Mouse (Mus musculus): ENCODE results near the gene Rprd2. TPM values are rescaled to one million over a fixed set of nuclear protein-coding genes. Genes with fewer than 3 reads are reported as not detected.
A peak's percentile ranks its signal among the peaks of the same experiment; 100 is the strongest.

The Rprd2 gene
- polyA plus RNA-seq, 1 experiment from 2014 or later = 21.0 TPM

DNA sequence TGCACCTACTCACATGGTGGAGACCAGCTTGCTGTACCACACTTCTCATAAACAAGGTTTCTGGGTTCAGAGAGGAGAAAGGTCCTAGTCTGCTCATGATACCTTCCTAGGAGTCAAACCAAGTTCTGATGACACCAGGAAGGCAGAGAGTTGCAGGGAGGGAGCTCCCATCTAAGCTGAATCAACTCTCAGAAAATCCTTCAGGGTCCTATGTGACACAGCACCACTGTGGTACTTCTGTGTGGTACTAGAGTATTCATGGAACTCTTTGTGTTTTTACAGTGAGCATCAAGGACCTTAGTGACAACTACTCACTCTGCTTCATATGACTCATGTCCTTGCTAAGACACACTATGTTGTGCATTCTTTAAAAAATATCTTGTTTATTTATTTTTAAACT lies 58.0 kb downstream of the Rprd2 start:
- no peak overlapping the region for H3K27ac ChIP-seq (ENCODE audit: low read length)
- H3K27me3 ChIP-seq (ENCODE audit: control insufficient read depth, insufficient read depth, low read depth, low read length) = no peaks in the 10 kb centered on the region
- ATAC-seq = no peak
- H3K4me3 ChIP-seq (ENCODE audit: low read depth, low read length) = no peak overlapping the region
- H3K9me3 ChIP-seq (replicated peaks; ENCODE audit: control insufficient read depth, low read length, poor library complexity, severe bottlenecking) = no peaks in the 10 kb centered on the region
- no peak overlapping the region for H3K4me2 ChIP-seq (ENCODE audit: low read length)
- H3K9ac ChIP-seq (ENCODE audit: low read depth, low read length) = no peak overlapping the region
- peaks cover 10% of the 10 kb centered on the region for H3K36me3 ChIP-seq (ENCODE audit: control insufficient read depth, insufficient read depth, low read length)
- H3K4me1 ChIP-seq (ENCODE audit: control insufficient read depth, insufficient read depth, low read length) = no peaks in the 10 kb centered on the region

DNA sequence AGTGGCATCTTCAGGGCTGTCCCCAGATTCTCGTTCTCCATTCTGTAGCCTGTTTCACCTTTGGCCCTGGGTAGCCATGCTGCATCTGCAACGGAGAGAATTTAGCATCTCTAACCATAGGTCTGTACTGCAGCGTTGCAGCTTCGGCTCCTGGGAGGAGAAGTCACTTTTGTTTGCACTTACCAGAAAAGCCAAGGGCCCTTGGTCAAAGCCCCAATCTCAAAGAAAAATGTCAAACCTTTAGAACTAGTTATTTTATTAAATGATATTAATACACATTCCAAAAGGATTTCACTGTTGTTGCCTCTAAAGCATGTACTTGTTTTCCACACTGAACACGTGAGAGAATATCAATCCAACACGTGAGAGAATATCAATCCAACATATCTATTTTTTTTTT lies 58.6 kb downstream of the Rprd2 start, which contains the start of gene Tars2:
Gene Tars2 (minus strand): TSS at position 101 of the 400 bp plus-strand sequence.
- Histone ChIP-seq H3K4me1 (ENCODE audit: control insufficient read depth, insufficient read depth, low read length) (no peaks in the 10 kb centered on the region), H3K27me3 (ENCODE audit: control insufficient read depth, insufficient read depth, low read depth, low read length) (no peaks in the 10 kb centered on the region), H3K36me3 (ENCODE audit: control insufficient read depth, insufficient read depth, low read length) (peaks cover 7% of the 10 kb centered on the region), H3K27ac (ENCODE audit: low read length) (no peak within 1 kb of the TSS), H3K9me3 (replicated peaks; ENCODE audit: control insufficient read depth, low read length, poor library complexity, severe bottlenecking) (no peaks in the 10 kb centered on the region), H3K9ac (ENCODE audit: low read depth, low read length) (no peak within 1 kb of the TSS), H3K4me3 (ENCODE audit: low read depth, low read length) (no peak within 1 kb of the TSS), H3K4me2 (ENCODE audit: low read length) (no peak within 1 kb of the TSS)
- WGBS = 83% methylated on average over 6 of the region's 6 CpGs
- no peak for ATAC-seq

GRCm38 (mm10) chr3:95758467-95759218 lies 60.0 kb downstream of the Rprd2 start:
- Histone ChIP-seq H3K4me3 (ENCODE audit: low read depth, low read length) (no peak overlapping the region), H3K27ac (ENCODE audit: low read length) (no peak overlapping the region), H3K9me3 (replicated peaks; ENCODE audit: control insufficient read depth, low read length, poor library complexity, severe bottlenecking) (no peaks in the 10 kb centered on the region), H3K36me3 (ENCODE audit: control insufficient read depth, insufficient read depth, low read length) (0 out of 2 replicates have a peak, but pooled peaks cover 2% of the 10 kb centered on the region), H3K27me3 (ENCODE audit: control insufficient read depth, insufficient read depth, low read depth, low read length) (no peaks in the 10 kb centered on the region), H3K4me2 (ENCODE audit: low read length) (no peak overlapping the region), H3K9ac (ENCODE audit: low read depth, low read length) (no peak overlapping the region), H3K4me1 (ENCODE audit: control insufficient read depth, insufficient read depth, low read length) (peaks cover 4% of the 10 kb centered on the region)
- ATAC-seq = no peak
- WGBS = 56% methylated on average over 9 of the region's 9 CpGs

- no peak for ATAC-seq
- Histone ChIP-seq H3K4me3 (ENCODE audit: low read depth, low read length) (no peak overlapping the region), H3K36me3 (ENCODE audit: control insufficient read depth, insufficient read depth, low read length) (no peaks in the 10 kb centered on the region), H3K27me3 (ENCODE audit: control insufficient read depth, insufficient read depth, low read depth, low read length) (no peaks in the 10 kb centered on the region), H3K4me2 (ENCODE audit: low read length) (no peak overlapping the region), H3K27ac (ENCODE audit: low read length) (no peak overlapping the region), H3K4me1 (ENCODE audit: control insufficient read depth, insufficient read depth, low read length) (peaks cover 5% of the 10 kb centered on the region), H3K9ac (ENCODE audit: low read depth, low read length) (no peak overlapping the region), H3K9me3 (replicated peaks; ENCODE audit: control insufficient read depth, low read length, poor library complexity, severe bottlenecking) (no peaks in the 10 kb centered on the region)
- 89% methylated on average over 2 of the region's 2 CpGs for WGBS
Measured at GRCm38 (mm10) chr3:95756808-95757207, 61.9 kb downstream of the Rprd2 start.

DNA sequence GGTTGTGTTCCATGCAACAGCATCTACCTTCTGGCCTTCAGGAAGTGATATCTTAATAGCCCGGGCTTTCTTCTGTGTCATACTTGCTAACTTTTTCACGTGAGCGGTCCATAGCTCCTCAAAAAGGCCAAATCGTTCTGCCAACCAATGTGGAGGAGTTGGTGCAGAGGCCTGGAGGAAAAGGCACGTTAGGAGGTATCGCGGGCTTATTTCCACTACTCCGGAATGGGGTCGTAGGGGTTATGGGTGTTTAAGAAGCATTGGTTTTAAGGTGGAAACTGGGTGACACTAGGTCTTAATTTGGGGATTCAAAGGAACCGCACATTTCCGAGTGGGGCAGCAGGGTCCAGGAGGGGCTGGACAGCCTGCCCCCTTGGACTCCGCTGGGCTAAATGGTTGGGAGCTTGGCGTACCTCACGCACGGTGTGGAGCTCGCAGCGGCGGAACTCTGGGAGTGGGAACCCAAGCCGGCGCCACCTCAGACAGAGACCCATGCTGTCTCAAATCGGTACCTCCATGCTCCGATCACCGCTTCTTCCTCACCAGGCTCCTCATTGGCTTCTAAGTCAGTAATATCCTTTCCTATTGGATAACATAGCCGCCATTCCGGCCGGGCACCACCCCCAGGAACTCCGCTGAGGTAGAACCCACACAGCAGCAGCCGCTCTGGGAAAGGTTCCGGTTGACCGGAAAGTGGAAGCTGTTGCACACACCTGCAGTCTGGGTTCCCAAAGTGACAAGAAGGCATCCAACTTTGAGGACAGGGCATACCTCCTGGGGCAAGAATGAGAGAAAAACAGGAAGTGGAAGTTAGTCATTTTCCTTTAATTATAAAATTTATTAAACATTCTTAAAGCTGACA lies 64.1 kb downstream of the Rprd2 start:
- H3K36me3 ChIP-seq (ENCODE audit: control insufficient read depth, insufficient read depth, low read length) = 0 out of 2 replicates have a peak, but pooled peaks cover 2% of the 10 kb centered on the region
- WGBS = under 1% methylated on average over 30 of the region's 30 CpGs
- H3K9me3 ChIP-seq (replicated peaks; ENCODE audit: control insufficient read depth, low read length, poor library complexity, severe bottlenecking) = no peaks in the 10 kb centered on the region
- H3K27ac ChIP-seq (ENCODE audit: low read length) = peak overlapping the region; percentile 47; the same call in 1 of the 2 replicates
- H3K4me1 ChIP-seq (ENCODE audit: control insufficient read depth, insufficient read depth, low read length) = peaks cover 5% of the 10 kb centered on the region
- no peaks in the 10 kb centered on the region for H3K27me3 ChIP-seq (ENCODE audit: control insufficient read depth, insufficient read depth, low read depth, low read length)
- H3K4me2 ChIP-seq (ENCODE audit: low read length) = peak overlapping the region; percentile 70
- peak overlapping the region; percentile 50 for H3K4me3 ChIP-seq (ENCODE audit: low read depth, low read length)
- H3K9ac ChIP-seq (ENCODE audit: low read depth, low read length) = peak overlapping the region; percentile 58
- ATAC-seq = peak; percentile 99

DNA sequence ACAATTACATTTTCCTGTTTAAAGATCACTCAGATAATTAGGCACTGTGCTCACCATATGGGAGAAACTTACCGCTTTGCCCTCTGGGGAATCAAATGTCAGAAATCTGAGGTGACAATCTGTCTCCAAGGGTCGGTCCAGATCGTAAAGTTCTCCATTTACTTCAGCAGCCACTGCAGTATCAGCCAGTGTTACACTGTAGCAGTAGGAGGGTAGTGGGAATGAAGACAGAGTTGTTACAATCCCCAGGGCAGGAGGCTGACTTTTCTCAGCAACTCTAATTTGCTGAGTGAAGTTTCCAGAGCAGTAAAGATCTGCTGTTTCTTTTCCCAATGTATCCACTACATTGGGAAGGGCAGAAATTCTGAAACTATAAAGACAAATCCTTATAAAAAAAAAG lies 65.7 kb downstream of the Rprd2 start:
- H3K27me3 ChIP-seq (ENCODE audit: control insufficient read depth, insufficient read depth, low read depth, low read length) = no peaks in the 10 kb centered on the region
- ATAC-seq = no peak
- no peak overlapping the region for H3K4me2 ChIP-seq (ENCODE audit: low read length)
- peaks cover 5% of the 10 kb centered on the region for H3K4me1 ChIP-seq (ENCODE audit: control insufficient read depth, insufficient read depth, low read length)
- H3K36me3 ChIP-seq (ENCODE audit: control insufficient read depth, insufficient read depth, low read length) = peaks cover 12% of the 10 kb centered on the region
- 93% methylated on average over 3 of the region's 3 CpGs for WGBS
- no peak overlapping the region for H3K27ac ChIP-seq (ENCODE audit: low read length)
- H3K9me3 ChIP-seq (replicated peaks; ENCODE audit: control insufficient read depth, low read length, poor library complexity, severe bottlenecking) = no peaks in the 10 kb centered on the region
- H3K9ac ChIP-seq (ENCODE audit: low read depth, low read length) = no peak overlapping the region
- H3K4me3 ChIP-seq (ENCODE audit: low read depth, low read length) = no peak overlapping the region

GRCm38 (mm10) chr3:95740406-95740805 lies 78.3 kb downstream of the Rprd2 start:
- no peak overlapping the region for H3K4me2 ChIP-seq (ENCODE audit: low read length)
- ATAC-seq = no peak
- 87% methylated on average over 8 of the region's 8 CpGs for WGBS
- no peak overlapping the region for H3K9ac ChIP-seq (ENCODE audit: low read depth, low read length)
- no peaks in the 10 kb centered on the region for H3K4me1 ChIP-seq (ENCODE audit: control insufficient read depth, insufficient read depth, low read length)
- no peaks in the 10 kb centered on the region for H3K27me3 ChIP-seq (ENCODE audit: control insufficient read depth, insufficient read depth, low read depth, low read length)
- no peak overlapping the region for H3K27ac ChIP-seq (ENCODE audit: low read length)
- H3K9me3 ChIP-seq (replicated peaks; ENCODE audit: control insufficient read depth, low read length, poor library complexity, severe bottlenecking) = no peaks in the 10 kb centered on the region
- H3K36me3 ChIP-seq (ENCODE audit: control insufficient read depth, insufficient read depth, low read length) = peaks cover 31% of the 10 kb centered on the region
- H3K4me3 ChIP-seq (ENCODE audit: low read depth, low read length) = no peak overlapping the region

DNA sequence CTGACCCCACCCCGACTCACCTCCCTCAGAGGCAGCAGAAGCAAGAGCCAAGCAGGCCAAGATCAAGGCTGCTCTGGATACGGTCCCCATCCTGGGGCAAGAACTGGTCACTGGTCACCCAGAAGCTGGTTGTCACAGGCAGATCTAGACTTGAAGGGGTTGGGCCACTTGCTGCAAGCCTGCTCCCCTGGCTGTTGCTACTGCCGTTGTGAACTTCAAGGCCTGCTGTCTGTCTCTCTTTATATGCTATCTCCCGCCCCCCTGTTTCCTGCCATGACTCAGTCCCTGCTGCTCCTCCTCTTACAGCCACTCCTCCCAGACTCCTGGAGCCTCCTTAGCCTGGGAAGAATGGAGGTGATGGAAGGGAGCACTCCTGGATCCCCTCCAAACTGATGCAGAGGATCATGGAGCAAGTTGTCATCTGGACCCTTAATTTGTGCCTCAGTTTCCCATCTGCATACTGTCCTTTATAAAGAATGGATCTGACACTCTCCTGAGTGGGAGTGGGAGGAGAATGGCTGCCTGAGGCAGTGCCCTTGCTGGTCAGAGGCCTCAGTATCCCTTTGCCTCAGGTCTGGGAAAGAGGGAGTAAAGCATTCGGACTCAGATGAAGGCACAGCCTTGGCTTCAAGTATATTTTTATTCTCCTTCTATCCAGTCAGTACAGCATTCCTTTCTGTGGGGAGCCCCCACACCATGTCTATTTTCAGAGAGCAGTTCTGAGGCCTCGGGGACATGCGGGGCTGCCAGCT lies 79.1 kb downstream of the Rprd2 start, which contains the start of gene Ecm1:
Gene Ecm1 (minus strand): TSS at position 217 of the 752 bp plus-strand sequence.
- no peaks in the 10 kb centered on the region for H3K9me3 ChIP-seq (replicated peaks; ENCODE audit: control insufficient read depth, low read length, poor library complexity, severe bottlenecking)
- no peak within 1 kb of the TSS for H3K4me3 ChIP-seq (ENCODE audit: low read depth, low read length)
- H3K27ac ChIP-seq (ENCODE audit: low read length) = no peak within 1 kb of the TSS
- peaks cover 28% of the 10 kb centered on the region for H3K36me3 ChIP-seq (ENCODE audit: control insufficient read depth, insufficient read depth, low read length)
- H3K4me2 ChIP-seq (ENCODE audit: low read length) = no peak within 1 kb of the TSS
- H3K27me3 ChIP-seq (ENCODE audit: control insufficient read depth, insufficient read depth, low read depth, low read length) = no peaks in the 10 kb centered on the region
- H3K4me1 ChIP-seq (ENCODE audit: control insufficient read depth, insufficient read depth, low read length) = no peaks in the 10 kb centered on the region
- ATAC-seq = no peak
- 83% methylated on average over 7 of the region's 7 CpGs for WGBS
- H3K9ac ChIP-seq (ENCODE audit: low read depth, low read length) = no peak within 1 kb of the TSS
